Mouse (Mus musculus): ENCODE measurements around the gene Chrdl2.

The Chrdl2 gene

DNA sequence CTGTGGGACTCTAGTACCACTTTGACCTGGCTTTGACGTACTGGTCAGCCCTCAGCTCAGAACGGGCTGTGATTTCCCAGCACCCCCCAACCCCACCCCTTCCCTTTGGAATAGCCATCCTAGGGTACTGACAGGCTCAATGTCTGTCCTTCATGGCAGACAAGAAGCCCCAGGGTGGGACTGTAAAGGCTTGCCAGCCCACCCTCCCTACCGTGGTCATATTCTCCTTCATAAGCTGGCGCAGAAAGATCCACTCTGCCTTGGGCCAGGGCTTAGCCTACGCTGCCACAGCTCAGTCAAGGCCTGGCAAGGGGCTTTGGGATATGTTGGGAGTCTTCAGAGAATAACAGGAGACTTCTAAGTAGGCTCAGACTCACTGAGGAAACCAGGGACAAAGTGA lies 37.1 kb downstream of the Chrdl2 start:
- DNase-seq, result no peak

- peak; percentile 88 for DNase-seq
Measured at GRCm38 (mm10) chr7:100043605-100044031, 37.6 kb downstream of the Chrdl2 start.

- peak; percentile 14 for DNase-seq
Measured at GRCm38 (mm10) chr7:100046486-100046885, 40.5 kb downstream of the Chrdl2 start.

DNA sequence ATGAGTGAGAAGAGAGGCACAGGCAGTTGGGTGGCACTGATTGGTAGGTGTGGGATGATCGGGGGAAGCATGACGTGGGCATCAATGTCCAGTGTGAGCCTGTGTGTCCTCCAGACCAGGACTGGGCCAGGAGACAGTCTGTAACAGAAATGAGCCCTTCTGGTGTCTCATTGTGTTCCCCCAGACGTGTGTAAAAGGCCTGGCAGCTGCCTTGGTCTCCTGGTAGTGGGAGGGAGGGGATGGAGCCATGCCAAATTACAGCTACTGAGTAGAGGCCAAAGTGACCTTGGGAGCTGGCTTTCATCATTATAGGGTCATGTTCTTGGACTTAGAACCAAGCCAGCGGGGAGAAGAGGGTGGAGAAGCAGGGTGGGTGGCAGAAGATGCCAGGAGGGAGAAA lies 45.9 kb downstream of the Chrdl2 start:
- peak; percentile 83 for DNase-seq

DNA sequence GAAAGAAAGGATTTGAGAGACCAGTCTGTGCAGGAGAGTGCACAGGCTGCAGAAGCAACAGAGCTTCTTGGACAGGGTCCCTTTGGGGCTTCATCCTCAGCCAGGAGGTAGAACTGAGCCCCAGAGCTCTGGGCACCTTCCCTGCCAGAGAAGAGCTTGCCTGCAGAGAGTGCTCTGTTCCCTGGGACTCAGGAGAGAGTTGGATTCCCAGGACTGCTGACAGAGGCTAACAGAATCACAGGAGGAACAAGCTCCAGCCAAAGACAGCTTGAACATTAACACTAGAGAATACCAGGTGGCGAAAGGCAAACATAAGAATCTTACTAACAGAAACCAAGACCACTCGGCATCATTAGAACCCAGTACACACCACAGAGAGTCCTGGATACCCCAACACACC lies 47.0 kb downstream of the Chrdl2 start:
- DNase-seq, result peak; percentile 43

DNA sequence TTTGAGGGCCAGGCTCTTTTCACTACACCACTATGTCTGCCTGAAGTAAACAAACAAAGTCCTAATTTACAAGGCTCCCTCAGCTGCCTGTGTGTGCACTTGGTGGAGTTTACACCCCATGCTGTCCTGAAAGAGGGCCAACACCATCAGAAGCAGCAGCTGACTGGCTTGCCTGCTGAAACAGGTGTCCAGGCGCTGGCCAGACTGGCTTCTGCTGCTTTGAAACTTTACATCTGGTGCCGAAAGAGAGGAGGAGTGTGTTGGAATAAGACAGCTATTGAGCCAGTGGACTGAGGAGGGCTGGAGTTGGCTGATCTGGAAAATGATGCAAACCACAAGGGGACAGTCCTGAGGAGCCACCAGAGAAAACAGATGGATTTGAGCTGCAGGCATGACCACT lies 68.0 kb downstream of the Chrdl2 start:
- peak; percentile 97 for DNase-seq

GRCm38 (mm10) chr7:100076296-100076695 lies 70.3 kb downstream of the Chrdl2 start:
- DNase-seq, result peak; percentile 70

DNA sequence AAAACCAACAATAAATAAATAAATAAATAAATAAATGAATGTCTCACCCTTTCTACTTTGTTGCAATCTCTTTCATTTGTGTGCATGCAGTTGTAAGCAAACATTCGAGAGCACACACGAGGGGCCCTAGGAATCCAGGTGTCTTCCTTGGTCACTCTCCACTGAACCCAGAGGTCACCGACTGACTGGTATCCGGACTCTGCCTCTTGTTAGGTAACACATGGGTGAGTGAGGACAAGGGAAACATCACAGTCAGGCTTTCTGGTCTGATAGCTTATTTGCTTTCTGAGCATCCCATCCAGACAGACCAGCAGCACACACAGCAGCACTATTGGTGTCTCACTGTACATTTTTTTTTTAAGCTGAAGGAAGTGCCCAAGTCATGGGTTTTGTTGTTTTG lies 71.1 kb downstream of the Chrdl2 start:
- DNase-seq, result no peak

- peak; percentile 23 for DNase-seq
Measured at GRCm38 (mm10) chr7:100080087-100080781, 74.3 kb downstream of the Chrdl2 start.

GRCm38 (mm10) chr7:100082836-100083235 lies 76.9 kb downstream of the Chrdl2 start:
- DNase-seq, result peak; percentile 60

GRCm38 (mm10) chr7:100083812-100084211 lies 77.8 kb downstream of the Chrdl2 start:
- peak; percentile 68 for DNase-seq
